Mouse (Mus musculus): ENCODE results near the gene Gm3424.
"Not testable (repeated sequence)": the region's sequence is repeated elsewhere in the genome, so short reads cannot be mapped to it uniquely, and the experiment has no call there.

Gene Gm3424

GRCm38 (mm10) chr14:5830229-5830628 is at the start of gene Gm3424:
TSS of gene Gm3424 (minus strand) at chr14:5830329.
- not testable (repeated sequence) for DNase-seq

GRCm38 (mm10) chr14:5879791-5880190 is 49.7 kb upstream of the Gm3424 start:
- DNase-seq = peak; percentile 1

- peak; percentile 7 for DNase-seq
Measured at GRCm38 (mm10) chr14:5879136-5879535, 49.0 kb upstream of the Gm3424 start.

GRCm38 (mm10) chr14:5855911-5856310 is 25.8 kb upstream of the Gm3424 start:
- not testable (repeated sequence) for DNase-seq

GRCm38 (mm10) chr14:5812699-5813356 is 17.3 kb downstream of the Gm3424 start:
- DNase-seq = not testable (repeated sequence)

- not testable (repeated sequence) for DNase-seq
Measured at GRCm38 (mm10) chr14:5807882-5808281, 22.2 kb downstream of the Gm3424 start, which contains the start of gene Gm3383. TSS of gene Gm3383 (minus strand) at chr14:5807982.
